ENCODE assay signal across 7 mouse cellular contexts in genomic region chrX:48462297-48462696, GRCm38 (mm10). TPM values are rescaled to one million over a fixed set of nuclear protein-coding genes. Genes with fewer than 3 reads are reported as not detected.
DNase-seq lines count a peak whose midpoint lies in the region; ATAC-seq and TF ChIP-seq lines count a peak whose summit lies in the region.

No protein-coding gene starts in this region.

- ATAC-seq in lung, postnatal 0 days = no peak
- peak; percentile 16; the same call in 1 of the 2 replicates for ATAC-seq in forebrain, embryonic 13.5 days
- no peak for ATAC-seq in liver, embryonic 11.5 days (replicated peaks; ENCODE audit: low FRiP score)
- ATAC-seq in stomach, embryonic 16.5 days (ENCODE audit: insufficient read depth, low FRiP score) = 0 out of 2 replicates have a peak, but pooled peaks have one; percentile 15

- no peak for DNase-seq in lung, postnatal 0 days (ENCODE audit: low spot score)
- DNase-seq in lung, postnatal 10 days = no peak
- no peak for DNase-seq in liver, embryonic 11.5 days (ENCODE audit: low spot score)
- DNase-seq in frontal cortex, postnatal 25 days (ENCODE audit: low spot score in 2 of 2) = no peak
- DNase-seq in adrenal gland, adult 2 months = no peak

- H3K36me3 ChIP-seq in lung, postnatal 0 days (ENCODE audit: insufficient read depth, low read length) = no peaks in the 10 kb centered on the region
- H3K36me3 ChIP-seq in forebrain, embryonic 13.5 days (ENCODE audit: poor library complexity, severe bottlenecking) = no peaks in the 10 kb centered on the region
- no peaks in the 10 kb centered on the region for H3K36me3 ChIP-seq in liver, embryonic 11.5 days (ENCODE audit: control insufficient read depth, insufficient read depth, low read length)
- H3K36me3 ChIP-seq in stomach, embryonic 16.5 days (ENCODE audit: control insufficient read depth, insufficient read depth, low read length) = no peaks in the 10 kb centered on the region

- H3K27ac ChIP-seq in lung, postnatal 0 days (ENCODE audit: low read length) = no peak overlapping the region
- no peak overlapping the region for H3K27ac ChIP-seq in forebrain, embryonic 13.5 days
- no peak overlapping the region for H3K27ac ChIP-seq in liver, embryonic 11.5 days (ENCODE audit: low read depth, low read length)
- no peak overlapping the region for H3K27ac ChIP-seq in stomach, embryonic 16.5 days (ENCODE audit: low read length)

- WGBS in lung, postnatal 0 days = 27% methylated on average over 4 of the region's 4 CpGs
- WGBS in forebrain, embryonic 13.5 days = 7% methylated on average over 4 of the region's 4 CpGs
- WGBS in liver, embryonic 11.5 days = 20% methylated on average over 4 of the region's 4 CpGs
- WGBS in stomach, embryonic 16.5 days = 25% methylated on average over 4 of the region's 4 CpGs

- TF ChIP-seq EP300 in lung, postnatal 0 days (IDR thresholded peaks at IDR 0.05) = no peak

- H3K4me3 ChIP-seq in lung, postnatal 0 days (ENCODE audit: low read depth, low read length) = peak overlapping the region; percentile 24
- H3K4me3 ChIP-seq in forebrain, embryonic 13.5 days = peak overlapping the region; percentile 34
- H3K4me3 ChIP-seq in liver, embryonic 11.5 days (ENCODE audit: low read depth, low read length) = peak overlapping the region; percentile 41
- peak overlapping the region; percentile 45 for H3K4me3 ChIP-seq in stomach, embryonic 16.5 days (replicated peaks; ENCODE audit: low read length)

- H3K4me2 ChIP-seq in lung, postnatal 0 days (replicated peaks; ENCODE audit: low read depth, low read length) = peak overlapping the region; percentile 60
- H3K4me2 ChIP-seq in forebrain, embryonic 13.5 days = peak overlapping the region; percentile 63
- peak overlapping the region; percentile 75 for H3K4me2 ChIP-seq in liver, embryonic 11.5 days
- peak overlapping the region; percentile 65 for H3K4me2 ChIP-seq in stomach, embryonic 16.5 days (ENCODE audit: low read depth, low read length)

- no peaks in the 10 kb centered on the region for H3K27me3 ChIP-seq in lung, postnatal 0 days (replicated peaks; ENCODE audit: insufficient read depth, low read length)
- no peaks in the 10 kb centered on the region for H3K27me3 ChIP-seq in forebrain, embryonic 13.5 days
- H3K27me3 ChIP-seq in liver, embryonic 11.5 days (replicated peaks; ENCODE audit: control insufficient read depth, insufficient read depth, low read length) = no peaks in the 10 kb centered on the region
- H3K27me3 ChIP-seq in stomach, embryonic 16.5 days (ENCODE audit: control insufficient read depth, insufficient read depth, low read length) = peaks cover 3% of the 10 kb centered on the region; the same call in 1 of the 2 replicates

- no peaks in the 10 kb centered on the region for H3K4me1 ChIP-seq in lung, postnatal 0 days (ENCODE audit: insufficient read depth, low read depth, low read length)
- H3K4me1 ChIP-seq in forebrain, embryonic 13.5 days = no peaks in the 10 kb centered on the region
- H3K4me1 ChIP-seq in liver, embryonic 11.5 days (replicated peaks; ENCODE audit: control insufficient read depth, insufficient read depth, low read length) = no peaks in the 10 kb centered on the region
- no peaks in the 10 kb centered on the region for H3K4me1 ChIP-seq in stomach, embryonic 16.5 days (ENCODE audit: control insufficient read depth, insufficient read depth, low read length)

- no peak for TF ChIP-seq CTCF in lung, postnatal 0 days (IDR thresholded peaks at IDR 0.05)

- no peak overlapping the region for H3K9ac ChIP-seq in lung, postnatal 0 days (replicated peaks; ENCODE audit: low read depth)
- peak overlapping the region; percentile 45 for H3K9ac ChIP-seq in forebrain, embryonic 13.5 days
- no peak overlapping the region for H3K9ac ChIP-seq in liver, embryonic 11.5 days (ENCODE audit: low read depth, low read length)
- H3K9ac ChIP-seq in stomach, embryonic 16.5 days (ENCODE audit: low read length) = peak overlapping the region; percentile 70

- H3K9me3 ChIP-seq in lung, postnatal 0 days (ENCODE audit: low read length) = no peaks in the 10 kb centered on the region
- no peaks in the 10 kb centered on the region for H3K9me3 ChIP-seq in forebrain, embryonic 13.5 days (replicated peaks)
- no peaks in the 10 kb centered on the region for H3K9me3 ChIP-seq in liver, embryonic 11.5 days (ENCODE audit: control insufficient read depth, low read length)
- H3K9me3 ChIP-seq in stomach, embryonic 16.5 days (replicated peaks; ENCODE audit: control insufficient read depth, low read length) = no peaks in the 10 kb centered on the region

RNA-seq across cellular contexts. Expression of gene Elf4, which starts 0.6 kb away (rescaled TPM):
- polyA plus RNA-seq in lung, postnatal 0 days (2015; fragmentation: Nextera tagmentation; extraction: Ambion mirVana) = 3.5 and 3.8 TPM in 2 replicates
- polyA plus RNA-seq in forebrain, embryonic 13.5 days (2015; fragmentation: Nextera tagmentation; extraction: Ambion mirVana) = 0.43 and 0.72 TPM in 2 replicates
- polyA plus RNA-seq in liver, embryonic 11.5 days (2014; fragmentation: Nextera tagmentation; extraction: Ambion mirVana) = 7.8 and 9.5 TPM in 2 replicates
- polyA plus RNA-seq in stomach, embryonic 16.5 days (2015; fragmentation: Nextera tagmentation; extraction: Ambion mirVana) = 9.1 and 9.3 TPM in 2 replicates
- 10 to 100 TPM in 1 of 2 experiments, 1 to 10 TPM in 1; 8.2 to 19.1 TPM for total RNA-seq in adrenal gland, adult 2 months (2021)
- 8.1 and 13.5 TPM in 2 replicates for polyA plus RNA-seq in adrenal gland, adult 2 months (2012; rRNA removed)

RNA-seq across cellular contexts. Expression of gene Aifm1, which starts 51.1 kb away (rescaled TPM):
- 30.4 and 33.5 TPM in 2 replicates for polyA plus RNA-seq in lung, postnatal 0 days (2015; fragmentation: Nextera tagmentation; extraction: Ambion mirVana)
- 57.7 and 59.8 TPM in 2 replicates for polyA plus RNA-seq in forebrain, embryonic 13.5 days (2015; fragmentation: Nextera tagmentation; extraction: Ambion mirVana)
- polyA plus RNA-seq in liver, embryonic 11.5 days (2014; fragmentation: Nextera tagmentation; extraction: Ambion mirVana) = 98.6 and 102 TPM in 2 replicates
- polyA plus RNA-seq in stomach, embryonic 16.5 days (2015; fragmentation: Nextera tagmentation; extraction: Ambion mirVana) = 78.0 and 81.0 TPM in 2 replicates
- 100 to 1,000 TPM; 164 to 181 TPM for total RNA-seq in adrenal gland, adult 2 months (2021)
- polyA plus RNA-seq in adrenal gland, adult 2 months (2012; rRNA removed) = 9.9 and 14.4 TPM in 2 replicates

RNA-seq across cellular contexts. Expression of gene Rab33a, which starts 56.8 kb away (rescaled TPM):
- 1.2 and 1.3 TPM in 2 replicates for polyA plus RNA-seq in lung, postnatal 0 days (2015; fragmentation: Nextera tagmentation; extraction: Ambion mirVana)
- 66.4 and 68.2 TPM in 2 replicates for polyA plus RNA-seq in forebrain, embryonic 13.5 days (2015; fragmentation: Nextera tagmentation; extraction: Ambion mirVana)
- polyA plus RNA-seq in liver, embryonic 11.5 days (2014; fragmentation: Nextera tagmentation; extraction: Ambion mirVana) = 1.6 and 3.3 TPM in 2 replicates
- polyA plus RNA-seq in stomach, embryonic 16.5 days (2015; fragmentation: Nextera tagmentation; extraction: Ambion mirVana) = 5.3 and 5.9 TPM in 2 replicates
- total RNA-seq in adrenal gland, adult 2 months (2021) = 10 to 100 TPM in 1 of 2 experiments, 1 to 10 TPM in 1; 9.4 to 49.1 TPM
- 13.7 and 16.8 TPM in 2 replicates for polyA plus RNA-seq in adrenal gland, adult 2 months (2012; rRNA removed)

Comparison
In these comparisons a context has a peak if more than half of its experiments do, and no peak if none do; other contexts are left out.
1. ATAC-seq: peak in forebrain, embryonic 13.5 days (single experiment) and stomach, embryonic 16.5 days (single experiment); none in lung, postnatal 0 days (single experiment) and liver, embryonic 11.5 days (single experiment).
2. H3K9ac ChIP-seq: peak in forebrain, embryonic 13.5 days (single experiment) and stomach, embryonic 16.5 days (single experiment); none in lung, postnatal 0 days (single experiment) and liver, embryonic 11.5 days (single experiment).
3. Peak in every context shown above with its lines, with median percentiles within 50 percentile points of each other: H3K4me2 ChIP-seq and H3K4me3 ChIP-seq.